Mouse (Mus musculus) testis, adult 2 months (tissue): Measurements from ENCODE around the gene Art2b.

ENCODE experiments used
- CTCF ChIP-seq: fragments of 200-500 bp; IDR thresholded peaks from 2 replicates; pipeline ENCODE4 v1.5.1; 2012; ENCODE audit warnings: low read depth, mild to moderate bottlenecking, inconsistent platforms, low read length, moderate library complexity; ENCODE audit not compliant: control insufficient read depth, insufficient read depth, insufficient replicate concordance
- POLR2A ChIP-seq: fragments of 200-500 bp; IDR thresholded peaks from 2 replicates; pipeline ENCODE4 v1.6.1; 2012; ENCODE audit warnings: low read depth, mild to moderate bottlenecking, inconsistent platforms, low read length, moderate library complexity; ENCODE audit not compliant: control insufficient read depth

GRCm38 (mm10) chr7:101598482-101598881, 13.1 kb upstream of the Art2b start:
- no peak for TF ChIP-seq CTCF
- TF ChIP-seq POLR2A: no peak
